Mouse (Mus musculus) adrenal gland, postnatal 4 days (tissue): ENCODE measurements at regions not wholly inside any gene's neighbourhood (a gene's known extent, or its start where the extent isn't known, plus 50 kb on each side); places are given as distances from the start of the nearest gene placed in this dataset.

Experiments
- DNase-seq, 2 experiments: peaks; one replicate each; pipeline ENCODE4 v3.0.0; 2021 to 2022; ENCODE audit warnings: low spot score in 2 of 2, mixed read lengths in 2 of 2

GRCm38 (mm10) chr16:93081533-93081932, 255.6 kb upstream of the Runx1 start:
- no peak for DNase-seq

DNA sequence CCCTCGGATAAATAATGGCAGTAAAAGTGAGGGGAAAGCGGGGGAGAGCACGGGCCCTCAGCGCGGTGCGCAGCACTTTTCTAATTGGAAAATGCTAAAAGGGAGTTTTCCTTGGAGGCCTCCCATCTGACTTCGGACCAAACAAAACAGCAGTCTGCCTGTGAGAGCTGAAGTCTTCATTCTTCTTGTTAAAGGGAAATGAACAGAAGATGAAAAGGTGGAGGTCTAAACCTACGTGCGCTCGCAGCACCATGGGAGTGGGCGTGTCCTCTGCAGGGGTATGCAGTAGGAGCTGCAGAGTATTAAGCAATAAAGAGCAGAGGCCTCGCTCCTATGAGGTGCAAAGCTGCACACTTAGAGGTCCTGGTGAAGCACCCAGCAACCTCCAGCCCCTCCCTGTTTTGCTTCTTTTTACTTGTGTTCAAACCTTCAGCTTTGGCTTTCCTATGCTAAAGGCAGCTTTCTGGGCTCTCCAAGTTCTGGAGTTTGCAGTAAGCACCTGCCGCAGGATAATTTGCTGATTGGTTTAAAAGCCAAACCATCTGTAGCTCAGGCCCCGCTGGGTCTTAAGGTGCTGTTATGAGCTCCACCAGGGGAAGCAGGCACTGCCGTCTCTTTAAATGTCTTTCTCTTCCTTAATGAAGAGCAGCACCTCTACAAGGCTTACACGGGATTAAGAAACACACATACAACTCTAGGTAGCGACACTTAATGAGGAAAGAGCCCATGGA, 253.9 kb upstream of the Runx1 start:
- DNase-seq, result no peak

- no peak for DNase-seq
Measured at GRCm38 (mm10) chr16:93078909-93079308, 253.0 kb upstream of the Runx1 start.

DNA sequence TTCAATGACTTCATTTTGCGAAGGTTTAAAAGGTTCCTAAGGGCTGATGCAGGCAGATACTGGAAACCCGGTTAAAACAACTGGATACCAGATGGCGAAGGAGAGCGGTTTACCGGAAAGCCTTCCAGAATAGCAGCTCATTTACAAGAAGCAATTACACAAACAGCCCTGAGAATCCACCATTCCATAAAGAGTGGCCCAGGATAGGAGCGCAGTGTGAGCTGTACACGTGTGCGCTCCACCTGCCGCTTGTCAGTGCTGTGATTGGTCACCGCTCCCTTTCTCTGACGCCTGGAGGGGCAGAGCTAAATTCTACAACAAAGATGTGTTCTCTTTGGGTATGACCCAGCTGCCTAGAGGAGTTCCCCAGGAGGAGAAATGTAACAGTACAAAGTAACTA, 249.5 kb upstream of the Runx1 start:
- DNase-seq, result no peak

DNA sequence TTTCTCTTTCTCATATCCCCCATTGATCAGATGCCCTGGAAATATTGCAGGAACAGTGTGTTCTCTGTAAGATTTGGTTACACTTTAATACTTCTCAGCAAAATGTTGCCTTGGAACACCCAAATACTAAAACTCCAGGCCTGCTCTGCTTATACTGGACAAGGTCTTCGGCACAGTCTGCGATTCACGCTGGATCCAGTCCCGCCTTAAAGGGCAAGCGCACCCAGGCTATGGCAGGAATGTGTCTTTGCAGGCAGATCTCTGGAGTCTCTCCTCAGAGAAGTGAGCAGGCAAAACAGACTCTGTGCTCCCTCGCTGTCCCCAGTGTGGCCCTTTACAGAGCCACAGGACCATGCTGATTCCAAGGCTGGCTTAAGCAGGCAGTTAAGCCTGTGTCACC, 246.2 kb upstream of the Runx1 start:
- no peak for DNase-seq

- no peak for DNase-seq
Measured at GRCm38 (mm10) chr16:93071726-93072125, 245.8 kb upstream of the Runx1 start.

- no peak for DNase-seq
Measured at GRCm38 (mm10) chr16:93066821-93067220, 240.9 kb upstream of the Runx1 start.

GRCm38 (mm10) chr16:93061475-93062179, 235.7 kb upstream of the Runx1 start:
- DNase-seq, result no peak

DNA sequence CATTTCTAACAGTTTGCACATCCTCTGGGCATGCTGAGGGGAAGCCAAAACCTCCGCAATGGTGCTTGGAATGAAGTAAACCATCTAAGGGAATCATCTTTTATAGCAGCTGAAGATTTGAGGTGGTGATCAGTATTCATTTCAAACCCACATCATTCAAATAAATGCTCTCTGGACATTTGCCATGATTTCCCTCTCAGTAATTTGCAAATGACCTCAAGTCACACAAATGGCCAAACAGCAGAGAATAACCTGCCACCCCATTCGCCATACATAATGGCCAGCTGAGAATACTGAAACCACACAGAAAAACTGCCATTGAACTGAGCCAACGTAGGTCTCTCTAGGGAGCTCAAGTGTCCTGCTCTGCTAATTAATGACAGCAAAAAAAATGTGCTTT, 230.3 kb upstream of the Runx1 start:
- no peak for DNase-seq

GRCm38 (mm10) chr16:93055545-93055944, 229.6 kb upstream of the Runx1 start:
- DNase-seq, result no peak

- no peak for DNase-seq
Measured at GRCm38 (mm10) chr16:93051233-93051632, 225.3 kb upstream of the Runx1 start.

- no peak for DNase-seq
Measured at GRCm38 (mm10) chr16:93048418-93048932, 222.5 kb upstream of the Runx1 start.

DNA sequence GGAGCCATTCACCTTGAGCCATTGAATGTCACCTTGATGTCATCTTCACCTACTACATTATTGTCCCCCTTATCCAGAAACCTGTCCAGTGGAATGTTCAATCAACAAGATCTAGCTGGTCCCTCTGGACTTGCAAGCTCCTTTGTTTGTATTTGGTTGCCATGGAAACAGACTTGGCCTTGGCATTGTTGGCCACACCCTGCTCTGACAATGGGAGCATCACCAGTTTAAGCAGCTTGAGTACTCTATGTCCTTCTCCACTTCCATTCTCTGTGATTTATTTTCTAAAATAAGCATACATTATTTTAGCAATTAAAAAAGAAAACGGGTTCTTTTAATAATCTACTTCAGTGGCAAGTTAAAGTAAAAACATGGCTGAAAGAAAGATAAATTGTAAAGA, 221.6 kb upstream of the Runx1 start:
- no peak for DNase-seq

DNA sequence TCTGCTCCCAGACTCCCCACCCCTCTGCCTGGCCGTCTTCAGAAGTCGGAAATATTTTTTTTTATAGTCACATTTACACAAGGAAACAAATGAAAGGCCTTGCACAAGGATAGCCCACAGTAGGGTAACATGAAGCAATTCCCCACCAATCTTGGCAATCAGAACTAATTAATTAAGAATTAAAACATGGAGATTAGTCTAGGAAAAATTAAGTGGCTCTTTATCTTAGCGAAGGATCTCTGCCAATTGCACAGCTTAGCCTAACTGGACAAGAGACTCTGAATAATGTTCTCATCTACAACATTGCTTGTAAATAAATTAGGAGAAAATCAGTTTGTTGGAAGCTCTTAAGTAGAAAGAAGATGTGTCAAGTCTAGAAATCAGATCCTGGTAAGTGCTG, 220.3 kb upstream of the Runx1 start:
- no peak for DNase-seq

GRCm38 (mm10) chr16:93043355-93043754, 217.4 kb upstream of the Runx1 start:
- DNase-seq, result no peak

GRCm38 (mm10) chr16:93042941-93043340, 217.0 kb upstream of the Runx1 start:
- no peak for DNase-seq

- DNase-seq, result no peak
Measured at GRCm38 (mm10) chr16:93042491-93042890, 216.5 kb upstream of the Runx1 start.

- DNase-seq, result no peak
Measured at GRCm38 (mm10) chr16:93041887-93042286, 215.9 kb upstream of the Runx1 start.

DNA sequence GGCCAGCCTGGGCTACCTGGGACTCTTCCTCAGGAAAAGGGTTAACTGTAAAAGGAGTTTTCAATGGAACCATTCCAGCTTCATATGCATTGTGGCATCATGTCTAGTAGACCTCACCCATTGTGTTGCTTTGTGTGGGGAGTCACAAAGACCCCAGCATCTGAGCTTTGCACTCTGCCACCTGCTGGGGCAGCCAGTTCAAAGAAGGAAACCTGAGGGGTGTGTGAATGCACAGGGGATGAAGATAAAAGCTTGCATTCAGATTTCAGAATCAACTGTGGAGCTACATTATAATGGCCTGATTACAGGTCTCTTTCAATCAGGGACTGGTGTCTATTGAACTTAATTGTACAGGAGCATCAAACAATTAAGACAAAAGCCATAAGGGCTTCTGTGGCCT, 215.4 kb upstream of the Runx1 start:
- DNase-seq, result no peak

DNA sequence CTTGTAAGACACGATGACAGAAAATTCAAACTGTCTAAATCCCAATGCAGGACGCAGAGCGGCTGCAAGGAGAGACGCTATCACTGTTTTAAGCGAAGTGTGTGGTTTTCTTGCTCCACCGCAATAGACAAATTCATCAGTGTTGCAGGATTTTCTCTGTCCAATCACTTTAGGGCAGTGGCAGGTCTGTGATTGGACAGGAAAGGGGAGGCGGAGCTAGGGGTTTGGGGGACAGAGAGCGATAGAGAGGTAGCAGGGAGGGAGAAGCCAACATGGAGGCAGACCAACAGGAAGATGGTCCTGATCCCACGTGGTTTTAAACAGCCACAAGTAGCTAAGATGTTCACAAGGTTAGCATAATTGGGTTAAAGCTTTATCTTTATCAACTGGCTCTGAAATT, 209.7 kb upstream of the Runx1 start:
- no peak for DNase-seq

- no peak for DNase-seq
Measured at GRCm38 (mm10) chr16:93033943-93034342, 208.0 kb upstream of the Runx1 start.

GRCm38 (mm10) chr16:93031624-93032023, 205.7 kb upstream of the Runx1 start:
- no peak for DNase-seq

- no peak for DNase-seq
Measured at GRCm38 (mm10) chr16:93028640-93029039, 202.7 kb upstream of the Runx1 start.
